In genomic region chr2:45184704-45185620, GRCm38 (mm10) we compare ENCODE assay signal across 8 mouse cellular contexts.
DNase-seq lines count a peak whose midpoint lies in the region; ATAC-seq and TF ChIP-seq lines count a peak whose summit lies in the region.

No protein-coding gene starts in this region.

- DNase-seq in gastrocnemius, adult 2 months = no peak
- DNase-seq in gastrocnemius, postnatal 14 days = no peak
- DNase-seq in lung, embryonic 14.5 days = peak; percentile 81
- DNase-seq in gastrocnemius, postnatal 25 days = no peak
- DNase-seq in gastrocnemius, adult 8-10 months (ENCODE audit: low spot score in 2 of 2) = no peak

- H3K4me3 ChIP-seq in gastrocnemius, adult 2 months = peak overlapping the region; percentile 55
- peak overlapping the region; percentile 11; the same call in 1 of the 2 replicates for H3K4me3 ChIP-seq in forebrain, embryonic 12.5 days (replicated peaks)
- H3K4me3 ChIP-seq in intestine, embryonic 16.5 days (ENCODE audit: low read length) = peak overlapping the region; percentile 16; the same call in 1 of the 2 replicates
- H3K4me3 ChIP-seq in lung, embryonic 14.5 days (ENCODE audit: low read depth, low read length) = no peak overlapping the region
- peak overlapping the region; percentile 21 for H3K4me3 ChIP-seq in neural tube, embryonic 15.5 days (replicated peaks)

- peaks cover 22% of the 10 kb centered on the region for H3K4me1 ChIP-seq in forebrain, embryonic 12.5 days
- peaks cover 3% of the 10 kb centered on the region; the same call in 1 of the 2 replicates for H3K4me1 ChIP-seq in intestine, embryonic 16.5 days (ENCODE audit: control insufficient read depth, insufficient read depth, low read length)
- peaks cover 15% of the 10 kb centered on the region for H3K4me1 ChIP-seq in lung, embryonic 14.5 days (ENCODE audit: insufficient read depth)
- H3K4me1 ChIP-seq in neural tube, embryonic 15.5 days = peaks cover 7% of the 10 kb centered on the region; the same call in 1 of the 2 replicates

- no peak for TF ChIP-seq CTCF in gastrocnemius, adult 2 months (IDR thresholded peaks at IDR 0.05)
- no peak for TF ChIP-seq CTCF in lung, embryonic 14.5 days (IDR thresholded peaks at IDR 0.05; ENCODE audit: low read depth)

- peak; percentile 60; the same call in 1 of the 2 replicates for ATAC-seq in forebrain, embryonic 12.5 days (ENCODE audit: low FRiP score)
- peak; percentile 64; the same call in 1 of the 2 replicates for ATAC-seq in intestine, embryonic 16.5 days
- peak; percentile 80 for ATAC-seq in lung, embryonic 14.5 days (ENCODE audit: insufficient read depth)
- no peak; the same call in 1 of the 2 replicates for ATAC-seq in neural tube, embryonic 15.5 days (ENCODE audit: low FRiP score)

- intact Hi-C loops in gastrocnemius, adult 2 months (cut with DNase I) = no loop called here
- intact Hi-C loops in gastrocnemius, postnatal 14 days (cut with DNase I; ENCODE audit: low total_unique reads) = no loop called here

- H3K27me3 ChIP-seq in forebrain, embryonic 12.5 days = peaks cover 3% of the 10 kb centered on the region; the same call in 1 of the 2 replicates
- 0 out of 2 replicates have a peak, but pooled peaks cover 2% of the 10 kb centered on the region for H3K27me3 ChIP-seq in intestine, embryonic 16.5 days (replicated peaks; ENCODE audit: control insufficient read depth, insufficient read depth, low read length)
- H3K27me3 ChIP-seq in lung, embryonic 14.5 days (ENCODE audit: insufficient read depth, low read length) = no peaks in the 10 kb centered on the region
- H3K27me3 ChIP-seq in neural tube, embryonic 15.5 days (replicated peaks) = no peaks in the 10 kb centered on the region

- no peaks in the 10 kb centered on the region for H3K9me3 ChIP-seq in forebrain, embryonic 12.5 days
- H3K9me3 ChIP-seq in intestine, embryonic 16.5 days (ENCODE audit: control insufficient read depth, low read length) = no peaks in the 10 kb centered on the region
- H3K9me3 ChIP-seq in lung, embryonic 14.5 days (ENCODE audit: low read depth, low read length) = no peaks in the 10 kb centered on the region
- no peaks in the 10 kb centered on the region for H3K9me3 ChIP-seq in neural tube, embryonic 15.5 days (replicated peaks)

- WGBS in forebrain, embryonic 12.5 days = 6% methylated on average over 18 of the region's 18 CpGs
- 13% methylated on average over 18 of the region's 18 CpGs for WGBS in intestine, embryonic 16.5 days
- 7% methylated on average over 18 of the region's 18 CpGs for WGBS in lung, embryonic 14.5 days
- 7% methylated on average over 18 of the region's 18 CpGs for WGBS in neural tube, embryonic 15.5 days

- peak overlapping the region; percentile 41 for H3K4me2 ChIP-seq in forebrain, embryonic 12.5 days
- H3K4me2 ChIP-seq in intestine, embryonic 16.5 days (ENCODE audit: low read depth, low read length) = peak overlapping the region; percentile 43
- H3K4me2 ChIP-seq in lung, embryonic 14.5 days = peak overlapping the region; percentile 48
- peak overlapping the region; percentile 48 for H3K4me2 ChIP-seq in neural tube, embryonic 15.5 days

- H3K27ac ChIP-seq in gastrocnemius, adult 2 months = no peak overlapping the region; the same call in 1 of the 2 replicates
- H3K27ac ChIP-seq in forebrain, embryonic 12.5 days = peak overlapping the region; percentile 83
- H3K27ac ChIP-seq in intestine, embryonic 16.5 days (ENCODE audit: low read length) = 0 out of 2 replicates have a peak overlapping the region, but pooled peaks have one; percentile 8
- peak overlapping the region; percentile 85 for H3K27ac ChIP-seq in lung, embryonic 14.5 days (ENCODE audit: low read depth)
- peak overlapping the region; percentile 28; the same call in 1 of the 2 replicates for H3K27ac ChIP-seq in neural tube, embryonic 15.5 days (replicated peaks)

- H3K36me3 ChIP-seq in forebrain, embryonic 12.5 days (replicated peaks) = no peaks in the 10 kb centered on the region
- H3K36me3 ChIP-seq in intestine, embryonic 16.5 days (ENCODE audit: control insufficient read depth, insufficient read depth, low read length) = no peaks in the 10 kb centered on the region
- H3K36me3 ChIP-seq in lung, embryonic 14.5 days (ENCODE audit: insufficient read depth) = no peaks in the 10 kb centered on the region
- H3K36me3 ChIP-seq in neural tube, embryonic 15.5 days = no peaks in the 10 kb centered on the region

- no peak overlapping the region; the same call in 1 of the 2 replicates for H3K9ac ChIP-seq in forebrain, embryonic 12.5 days
- H3K9ac ChIP-seq in intestine, embryonic 16.5 days (ENCODE audit: low read depth, low read length) = peak overlapping the region; percentile 23; the same call in 1 of the 2 replicates
- H3K9ac ChIP-seq in lung, embryonic 14.5 days = no peak overlapping the region; the same call in 1 of the 2 replicates
- no peak overlapping the region for H3K9ac ChIP-seq in neural tube, embryonic 15.5 days (replicated peaks)
